Mouse (Mus musculus) E14TG2a.4 (cell line): ENCODE data around the gene Mrpl34.
"Not testable (repeated sequence)": the region's sequence is repeated elsewhere in the genome, so short reads cannot be mapped to it uniquely, and the experiment has no call there.

Experiments
- H3K27me3 ChIP-seq: 2 replicates; pipeline ENCODE4 v1.6.1; 2014; ENCODE audit warnings: low read length, control low read depth; ENCODE audit not compliant: insufficient read depth
- H3K36me3 ChIP-seq: 2 replicates; pipeline ENCODE4 v1.6.1; 2014; ENCODE audit warnings: low read length, control low read depth; ENCODE audit not compliant: insufficient read depth
- H3K4me1 ChIP-seq: replicated peaks from 2 replicates; pipeline ENCODE4 v1.6.1; 2014; ENCODE audit warnings: low read depth, low read length, control low read depth
- H3K4me3 ChIP-seq: replicated peaks from 2 replicates; pipeline ENCODE4 v1.5.1; 2014; ENCODE audit warnings: mild to moderate bottlenecking, low read length
- H3K9me3 ChIP-seq: 2 replicates; pipeline ENCODE4 v1.6.1; 2014; ENCODE audit warnings: low read length, control low read depth
- CTCF ChIP-seq: conservative IDR thresholded peaks from 2 replicates; pipeline ENCODE4 v1.5.1; 2014; ENCODE audit warnings: low read length
- NANOG ChIP-seq: IDR thresholded peaks from 2 replicates; pipeline ENCODE4 v1.6.1; 2014; ENCODE audit warnings: borderline replicate concordance, low read length, mixed read lengths
- POU5F1 ChIP-seq: IDR thresholded peaks from 2 replicates; pipeline ENCODE4 v1.6.1; 2014; ENCODE audit warnings: low read length, borderline replicate concordance

Mrpl34 gene

DNA sequence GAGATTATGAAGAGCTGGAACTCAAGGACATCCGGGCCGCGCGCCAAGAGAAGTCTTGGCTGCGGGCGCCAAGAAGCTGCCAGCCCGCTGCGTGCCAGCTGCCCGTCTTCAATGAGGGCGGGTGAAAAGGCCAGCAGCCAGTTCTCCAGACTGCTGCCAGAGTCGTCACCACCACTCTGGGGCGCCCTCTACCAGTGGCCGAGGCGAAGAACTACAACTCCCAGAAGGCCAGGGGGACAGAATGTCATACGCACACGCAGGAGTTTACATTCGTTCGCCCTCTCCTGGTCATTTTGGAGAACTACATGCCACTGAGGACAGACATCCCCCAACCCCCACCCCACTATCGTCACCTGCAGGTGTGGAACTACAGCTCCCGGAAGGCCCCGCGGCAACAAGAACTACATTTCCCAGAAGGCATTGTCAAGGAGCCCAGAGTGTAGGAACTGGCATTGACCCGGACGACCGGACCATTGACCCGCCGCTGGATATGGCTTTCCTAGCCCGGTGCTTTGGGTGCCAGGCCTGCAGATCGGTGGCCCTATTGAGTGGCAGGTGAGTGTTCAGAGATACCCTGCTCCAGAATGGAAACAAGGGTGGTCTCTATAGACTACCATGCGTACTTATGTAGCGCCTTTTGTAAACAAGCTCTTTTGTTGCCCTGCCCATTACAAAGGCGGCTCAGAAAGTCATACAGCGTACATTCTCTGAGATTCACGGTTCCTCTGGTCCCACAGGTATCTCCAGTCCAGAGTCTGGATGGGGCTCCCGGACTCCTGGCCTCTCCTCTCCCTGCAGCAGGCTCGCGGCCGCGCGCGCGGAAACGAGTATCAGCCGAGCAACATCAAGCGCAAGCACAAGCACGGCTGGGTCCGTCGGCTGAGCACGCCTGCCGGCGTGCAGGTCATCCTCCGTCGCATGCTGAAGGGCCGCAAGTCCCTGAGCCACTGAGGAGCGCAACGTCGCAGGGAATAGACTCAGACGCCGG is at the start of gene Mrpl34:
Gene Mrpl34, plus strand, starts transcription at position 447 of the 988 bp plus-strand sequence.
- H3K9me3 ChIP-seq = no peaks in the 10 kb centered on the region
- no peak for TF ChIP-seq NANOG
- peak; percentile 93 for TF ChIP-seq CTCF
- H3K4me3 ChIP-seq = peak within 1 kb of the TSS; percentile 90
- H3K36me3 ChIP-seq = peaks cover 21% of the 10 kb centered on the region
- peaks cover 54% of the 10 kb centered on the region for H3K4me1 ChIP-seq
- H3K27me3 ChIP-seq = peaks cover 33% of the 10 kb centered on the region

GRCm38 (mm10) chr8:71422121-71422520 is 42.6 kb upstream of the Mrpl34 start:
- TF ChIP-seq POU5F1 (no peak), CTCF (no peak), NANOG (no peak)
- Histone ChIP-seq H3K36me3 (no peaks in the 10 kb centered on the region), H3K4me3 (no peak overlapping the region), H3K4me1 (no peaks in the 10 kb centered on the region), H3K27me3 (peaks cover 13% of the 10 kb centered on the region), H3K9me3 (peaks cover 46% of the 10 kb centered on the region)

DNA sequence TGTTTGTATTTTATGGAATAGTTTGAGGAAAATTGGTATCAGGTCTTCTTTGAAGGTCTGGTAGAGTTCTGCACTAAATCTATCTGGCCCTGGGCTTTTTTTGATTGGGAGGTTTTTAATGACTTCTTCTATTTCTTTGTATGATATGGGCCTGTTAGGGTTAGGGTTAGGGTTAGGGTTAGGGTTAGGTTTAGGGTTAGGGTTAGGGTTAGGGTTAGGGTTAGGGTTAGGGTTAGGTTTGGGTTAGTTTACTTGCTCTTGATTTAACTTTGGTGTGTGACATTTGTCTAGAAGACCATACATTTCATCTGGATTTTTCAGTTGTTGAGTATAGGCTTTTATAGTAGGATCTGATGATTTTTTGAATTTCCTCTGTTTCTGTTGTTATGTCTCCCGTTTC is 31.8 kb upstream of the Mrpl34 start:
- not testable (repeated sequence) for H3K36me3 ChIP-seq, H3K9me3 ChIP-seq, H3K4me1 ChIP-seq
- Histone ChIP-seq H3K4me3 (peak overlapping the region; percentile 35), H3K27me3 (peaks cover 24% of the 10 kb centered on the region)

DNA sequence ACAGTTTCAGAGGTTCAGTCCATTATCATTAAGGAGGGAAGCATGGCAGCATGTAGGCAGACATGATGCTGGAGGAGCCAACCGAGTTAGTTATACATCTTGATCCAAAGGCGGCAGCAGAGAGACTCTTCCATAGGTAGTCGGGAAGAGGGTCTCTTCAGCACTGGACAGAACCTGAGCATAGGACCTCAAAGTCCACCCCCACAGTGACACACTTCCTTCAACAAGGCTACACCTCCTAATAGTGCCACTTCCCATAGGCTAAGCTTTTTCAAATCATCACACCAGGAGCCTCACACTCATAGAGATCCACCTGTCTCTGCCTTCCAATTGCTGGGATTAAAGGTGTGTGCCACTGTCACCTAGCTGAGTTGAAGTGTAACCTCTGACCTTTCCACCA is 27.7 kb upstream of the Mrpl34 start:
- H3K36me3 ChIP-seq = no peaks in the 10 kb centered on the region
- H3K27me3 ChIP-seq = peaks cover 20% of the 10 kb centered on the region
- H3K9me3 ChIP-seq = peaks cover 3% of the 10 kb centered on the region; the same call in 1 of the 2 replicates
- TF ChIP-seq CTCF (no peak), POU5F1 (no peak), NANOG (no peak)
- no peaks in the 10 kb centered on the region; the same call in 1 of the 2 replicates for H3K4me1 ChIP-seq
- H3K4me3 ChIP-seq = no peak overlapping the region

GRCm38 (mm10) chr8:71441404-71441803 is 23.4 kb upstream of the Mrpl34 start:
- Histone ChIP-seq H3K36me3 (no peaks in the 10 kb centered on the region), H3K4me1 (no peaks in the 10 kb centered on the region; the same call in 1 of the 2 replicates)

DNA sequence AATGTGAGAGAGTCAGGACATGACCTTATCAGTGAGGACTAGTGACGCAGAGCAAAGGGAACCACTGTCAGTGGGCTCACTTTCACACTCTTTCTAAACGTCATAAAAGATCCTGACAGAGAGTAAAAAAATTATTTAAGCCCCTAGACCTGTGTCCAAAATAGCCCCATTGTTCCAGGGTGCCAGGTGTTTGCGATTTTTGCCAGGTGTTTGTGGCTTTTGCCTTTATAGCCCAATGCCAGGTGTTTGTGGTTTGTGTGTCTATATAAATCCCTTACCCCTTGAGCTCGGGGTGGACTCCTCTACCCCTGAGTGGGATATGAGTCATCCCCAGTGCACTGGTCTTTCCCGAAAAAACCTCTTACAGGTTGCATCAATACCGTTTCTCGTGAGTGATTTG is 19.7 kb upstream of the Mrpl34 start:
- no peak overlapping the region for H3K4me3 ChIP-seq
- peaks cover 45% of the 10 kb centered on the region for H3K9me3 ChIP-seq
- no peaks in the 10 kb centered on the region; the same call in 1 of the 2 replicates for H3K4me1 ChIP-seq
- peaks cover 4% of the 10 kb centered on the region for H3K27me3 ChIP-seq
- no peaks in the 10 kb centered on the region for H3K36me3 ChIP-seq
- TF ChIP-seq POU5F1 (no peak), CTCF (no peak), NANOG (no peak)

More at GRCm38 (mm10) chr8:71441404-71441803, 23.4 kb upstream of the Mrpl34 start:
- Histone ChIP-seq H3K27me3 (peaks cover 15% of the 10 kb centered on the region), H3K9me3 (peaks cover 8% of the 10 kb centered on the region), H3K4me3 (no peak overlapping the region)
- TF ChIP-seq NANOG (no peak), CTCF (peak; percentile 53)

DNA sequence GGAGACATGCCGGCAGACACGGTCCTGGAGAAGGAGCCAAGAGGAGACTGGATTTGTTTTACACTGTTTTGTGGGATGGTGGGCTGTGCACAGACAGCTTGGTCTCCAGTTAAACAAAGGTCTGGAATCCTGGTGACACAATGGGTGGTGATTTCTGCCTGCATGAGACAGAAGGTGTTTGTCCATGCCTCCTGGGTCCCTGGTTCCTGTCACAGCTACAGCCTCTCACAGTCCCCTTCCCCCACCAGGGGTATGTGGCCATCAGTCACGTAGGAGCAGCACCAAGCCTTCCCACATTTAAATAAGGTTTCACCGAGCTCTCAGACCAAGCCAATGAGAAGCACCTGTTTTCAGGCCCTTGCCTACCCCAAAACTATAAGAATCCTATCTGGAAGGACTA is 13.4 kb upstream of the Mrpl34 start:
- TF ChIP-seq POU5F1 (no peak), NANOG (no peak), CTCF (no peak)
- peaks cover 32% of the 10 kb centered on the region for H3K27me3 ChIP-seq
- H3K4me1 ChIP-seq = peaks cover 13% of the 10 kb centered on the region
- H3K36me3 ChIP-seq = no peaks in the 10 kb centered on the region
- H3K9me3 ChIP-seq = peaks cover 41% of the 10 kb centered on the region
- H3K4me3 ChIP-seq = no peak overlapping the region

GRCm38 (mm10) chr8:71451777-71452176 is 13.0 kb upstream of the Mrpl34 start:
- Histone ChIP-seq H3K36me3 (no peaks in the 10 kb centered on the region), H3K4me3 (no peak overlapping the region), H3K27me3 (peaks cover 37% of the 10 kb centered on the region), H3K9me3 (peaks cover 36% of the 10 kb centered on the region), H3K4me1 (peaks cover 17% of the 10 kb centered on the region)
- no peak for TF ChIP-seq NANOG
- TF ChIP-seq CTCF = no peak
- no peak for TF ChIP-seq POU5F1
